Mouse (Mus musculus): ENCODE results near the gene Mvp.

Gene Mvp

GRCm38 (mm10) chr7:126988816-126989215 is 25.6 kb downstream of the Mvp start:
- no peak for DNase-seq (ENCODE audit: low spot score)

- DNase-seq (ENCODE audit: low spot score), result no peak
Measured at GRCm38 (mm10) chr7:126986319-126986718, 28.1 kb downstream of the Mvp start.

- DNase-seq (ENCODE audit: low spot score), result no peak
Measured at GRCm38 (mm10) chr7:126984667-126985444, 29.6 kb downstream of the Mvp start.

- DNase-seq (ENCODE audit: low spot score), result no peak
Measured at GRCm38 (mm10) chr7:126983113-126983512, 31.3 kb downstream of the Mvp start.

GRCm38 (mm10) chr7:126982054-126982453 is 32.4 kb downstream of the Mvp start:
- DNase-seq (ENCODE audit: low spot score), result no peak

GRCm38 (mm10) chr7:126981601-126982000 is 32.8 kb downstream of the Mvp start:
- no peak for DNase-seq (ENCODE audit: low spot score)

- DNase-seq (ENCODE audit: low spot score), result no peak
Measured at GRCm38 (mm10) chr7:126978841-126979240, 35.6 kb downstream of the Mvp start.

GRCm38 (mm10) chr7:126976878-126977459 is 37.5 kb downstream of the Mvp start:
- no peak for DNase-seq (ENCODE audit: low spot score)

GRCm38 (mm10) chr7:126975950-126976866 is 38.2 kb downstream of the Mvp start, which contains the start of gene Cdiptos:
TSS of gene Cdiptos (minus strand) at chr7:126976098.
- DNase-seq (ENCODE audit: low spot score), result peak; percentile 92

GRCm38 (mm10) chr7:126975893-126975949 is 38.7 kb downstream of the Mvp start, which contains the start of gene Cdipt:
TSS of gene Cdipt (plus strand) at chr7:126975914.
- no peak for DNase-seq (ENCODE audit: low spot score)

- DNase-seq (ENCODE audit: low spot score), result no peak
Measured at GRCm38 (mm10) chr7:126975493-126975892, 38.9 kb downstream of the Mvp start.

- no peak for DNase-seq (ENCODE audit: low spot score)
Measured at GRCm38 (mm10) chr7:126967361-126967760, 47.1 kb downstream of the Mvp start.

- no peak for DNase-seq (ENCODE audit: low spot score)
Measured at GRCm38 (mm10) chr7:126965568-126965967, 48.9 kb downstream of the Mvp start.

GRCm38 (mm10) chr7:126963548-126964286 is 50.7 kb downstream of the Mvp start:
- DNase-seq (ENCODE audit: low spot score), result no peak

- DNase-seq (ENCODE audit: low spot score), result no peak
Measured at GRCm38 (mm10) chr7:126961965-126962364, 52.5 kb downstream of the Mvp start.

- no peak for DNase-seq (ENCODE audit: low spot score)
Measured at GRCm38 (mm10) chr7:126961095-126961494, 53.3 kb downstream of the Mvp start.

- DNase-seq (ENCODE audit: low spot score), result no peak
Measured at GRCm38 (mm10) chr7:126959780-126960179, 54.6 kb downstream of the Mvp start.

- DNase-seq (ENCODE audit: low spot score), result no peak
Measured at GRCm38 (mm10) chr7:126955125-126955524, 59.3 kb downstream of the Mvp start.

- no peak for DNase-seq (ENCODE audit: low spot score)
Measured at GRCm38 (mm10) chr7:126952646-126953045, 61.8 kb downstream of the Mvp start.

- DNase-seq (ENCODE audit: low spot score), result no peak
Measured at GRCm38 (mm10) chr7:126951741-126952140, 62.7 kb downstream of the Mvp start.

- DNase-seq (ENCODE audit: low spot score), result no peak
Measured at GRCm38 (mm10) chr7:126950647-126951615, 63.5 kb downstream of the Mvp start.

Measured in ovary, postnatal 10 days (tissue).